Mouse (Mus musculus) bone marrow macrophage, adult 2 months (primary cell): ENCODE data around the gene Pitpnc1. TPM values are rescaled to one million over a fixed set of nuclear protein-coding genes. Genes with fewer than 3 reads are reported as not detected.
A peak's percentile ranks its signal among the peaks of the same experiment; 100 is the strongest.

Experiments used
- H3K27ac ChIP-seq: 2 replicates; pipeline ENCODE4 v1.5.1; 2012; ENCODE audit warnings: low read depth, low read length; ENCODE audit not compliant: insufficient read depth
- H3K4me1 ChIP-seq: 2 replicates; pipeline ENCODE4 v1.6.1; 2012; ENCODE audit warnings: low read length; ENCODE audit not compliant: control insufficient read depth, insufficient read depth
- H3K4me3 ChIP-seq: 2 replicates; pipeline ENCODE4 v1.5.1; 2012; ENCODE audit warnings: mild to moderate bottlenecking, low read length, moderate library complexity; ENCODE audit not compliant: insufficient read depth
- CTCF ChIP-seq: IDR thresholded peaks from 2 replicates; pipeline ENCODE4 v1.5.1; 2012; ENCODE audit warnings: low read depth, mild to moderate bottlenecking, low read length, moderate library complexity
- POLR2A ChIP-seq: IDR thresholded peaks from 2 replicates; pipeline ENCODE4 v1.6.1; 2012; ENCODE audit warnings: mild to moderate bottlenecking, low read depth, low read length, borderline replicate concordance
- polyA plus RNA-seq: library from polyadenylated mRNA; stranded (reverse); fragments of >200 nt; gene quantifications from 2 replicates; pipeline ENCODE4 v1.2.4, GENCODE M21; 2012; ENCODE audit not compliant: missing spikeins, insufficient read depth, insufficient read length

Gene Pitpnc1
- polyA plus RNA-seq, 1 experiment, result 14.6 TPM

DNA sequence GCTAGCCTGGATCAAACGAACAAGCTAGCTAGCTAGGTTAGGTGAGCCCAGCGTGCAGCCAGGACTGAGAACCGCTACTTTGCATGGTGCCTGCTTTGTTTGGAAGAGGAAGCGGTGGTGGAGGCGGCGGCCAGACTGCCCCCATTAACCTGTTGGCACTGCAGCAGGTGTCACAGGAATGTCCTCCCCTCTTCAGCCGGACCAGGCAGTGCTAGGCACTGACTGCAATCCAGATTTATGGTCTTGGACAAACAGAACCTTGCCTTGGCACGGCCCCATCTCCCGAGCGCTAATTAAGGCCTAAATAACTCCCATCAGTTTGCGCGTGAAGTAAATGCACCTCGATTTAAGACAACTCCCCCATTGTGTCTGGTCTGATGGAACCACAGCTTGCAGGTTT is 178.5 kb downstream of the Pitpnc1 start:
- no peaks in the 10 kb centered on the region for H3K4me1 ChIP-seq
- no peak overlapping the region for H3K4me3 ChIP-seq
- H3K27ac ChIP-seq, result no peak overlapping the region
- TF ChIP-seq POLR2A, result no peak
- TF ChIP-seq CTCF, result no peak

- Histone ChIP-seq H3K4me1 (no peaks in the 10 kb centered on the region), H3K27ac (no peak overlapping the region), H3K4me3 (no peak overlapping the region)
- TF ChIP-seq POLR2A (no peak), CTCF (no peak)
Measured at GRCm38 (mm10) chr11:107288186-107288563, 182.3 kb downstream of the Pitpnc1 start.

GRCm38 (mm10) chr11:107287215-107288185 is 183.0 kb downstream of the Pitpnc1 start:
- Histone ChIP-seq H3K27ac (no peak overlapping the region), H3K4me1 (no peaks in the 10 kb centered on the region), H3K4me3 (no peak overlapping the region)
- TF ChIP-seq POLR2A (no peak), CTCF (no peak)

GRCm38 (mm10) chr11:107285731-107286130 is 184.8 kb downstream of the Pitpnc1 start:
- no peak overlapping the region for H3K27ac ChIP-seq
- no peak for TF ChIP-seq POLR2A
- no peak for TF ChIP-seq CTCF
- H3K4me1 ChIP-seq, result no peaks in the 10 kb centered on the region
- H3K4me3 ChIP-seq, result no peak overlapping the region

DNA sequence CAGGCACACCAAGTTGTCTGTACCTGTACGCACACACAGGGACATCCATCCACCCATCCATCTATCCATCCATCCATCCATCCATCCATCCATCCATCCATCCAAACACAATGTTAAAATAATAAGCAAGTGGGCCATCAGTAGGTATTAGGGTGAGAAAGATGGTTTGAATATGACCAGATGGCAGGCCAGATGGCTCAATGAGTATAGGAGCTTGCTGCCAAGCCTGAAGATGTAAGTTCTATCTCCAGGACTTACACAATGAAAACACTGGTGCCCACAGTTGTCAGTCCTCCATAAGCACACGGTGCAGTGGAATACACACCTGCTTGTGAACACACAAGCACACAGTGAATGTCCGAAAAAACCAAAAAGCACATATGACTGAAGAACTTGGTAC is 186.9 kb downstream of the Pitpnc1 start:
- TF ChIP-seq CTCF (no peak), POLR2A (no peak)
- Histone ChIP-seq H3K27ac (no peak overlapping the region), H3K4me1 (no peaks in the 10 kb centered on the region), H3K4me3 (no peak overlapping the region)

DNA sequence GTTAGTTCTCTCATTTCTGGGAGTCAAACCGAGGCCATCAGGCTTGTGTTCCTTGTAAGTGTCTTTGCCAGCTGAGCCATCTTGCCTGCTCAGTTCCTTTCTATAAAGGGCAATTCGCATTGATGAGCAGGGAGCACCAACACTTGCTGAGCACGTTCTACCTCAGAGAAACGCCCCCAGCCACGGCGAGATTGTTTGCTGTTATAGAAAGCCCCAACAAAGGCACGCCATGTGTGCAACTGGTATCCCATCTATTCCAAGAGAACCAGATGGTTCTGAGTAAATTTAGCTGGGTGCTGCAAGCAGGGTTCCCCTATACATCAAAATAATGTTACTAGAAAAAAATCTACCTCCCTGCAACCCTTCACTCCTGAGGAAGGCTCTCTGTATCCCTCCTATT is 188.0 kb downstream of the Pitpnc1 start:
- Histone ChIP-seq H3K4me1 (no peaks in the 10 kb centered on the region), H3K4me3 (no peak overlapping the region), H3K27ac (no peak overlapping the region)
- no peak for TF ChIP-seq CTCF
- TF ChIP-seq POLR2A, result no peak

- TF ChIP-seq POLR2A (no peak), CTCF (no peak)
- H3K4me1 ChIP-seq, result no peaks in the 10 kb centered on the region
- no peak overlapping the region for H3K27ac ChIP-seq
- no peak overlapping the region for H3K4me3 ChIP-seq
Measured at GRCm38 (mm10) chr11:107279258-107279657, 191.2 kb downstream of the Pitpnc1 start.

DNA sequence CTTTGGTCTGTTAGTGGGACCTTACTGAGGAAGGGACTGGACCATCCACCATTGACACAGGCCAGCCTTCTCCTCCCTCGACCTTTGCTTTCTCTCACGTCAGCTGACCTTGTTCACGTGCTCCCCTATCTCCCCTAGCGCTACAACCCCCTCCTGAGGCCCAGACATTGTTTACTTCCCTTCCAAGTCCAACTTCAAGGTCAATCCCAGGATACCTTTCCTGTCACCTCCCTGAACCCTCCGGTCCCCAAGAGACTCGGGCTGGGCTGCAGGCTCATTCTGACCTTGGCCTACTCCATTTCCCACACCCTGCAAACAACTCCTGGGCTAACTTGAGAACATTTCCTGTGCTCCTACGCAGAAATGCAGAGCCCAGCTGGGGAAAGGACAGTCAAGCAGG is 193.6 kb downstream of the Pitpnc1 start:
- H3K4me1 ChIP-seq, result no peaks in the 10 kb centered on the region
- no peak overlapping the region for H3K27ac ChIP-seq
- H3K4me3 ChIP-seq, result no peak overlapping the region
- TF ChIP-seq CTCF (no peak), POLR2A (no peak)

- Histone ChIP-seq H3K4me3 (no peak overlapping the region), H3K4me1 (no peaks in the 10 kb centered on the region), H3K27ac (no peak overlapping the region)
- no peak for TF ChIP-seq CTCF
- no peak for TF ChIP-seq POLR2A
Measured at GRCm38 (mm10) chr11:107276337-107276736, 194.2 kb downstream of the Pitpnc1 start.

GRCm38 (mm10) chr11:107275902-107276301 is 194.6 kb downstream of the Pitpnc1 start:
- Histone ChIP-seq H3K27ac (no peak overlapping the region), H3K4me1 (no peaks in the 10 kb centered on the region), H3K4me3 (no peak overlapping the region)
- TF ChIP-seq CTCF (peak; percentile 19; the same call in 1 of the 2 replicates), POLR2A (no peak)

- Histone ChIP-seq H3K4me3 (no peak overlapping the region), H3K27ac (no peak overlapping the region), H3K4me1 (no peaks in the 10 kb centered on the region)
- no peak for TF ChIP-seq CTCF
- no peak for TF ChIP-seq POLR2A
Measured at GRCm38 (mm10) chr11:107274206-107274605, 196.3 kb downstream of the Pitpnc1 start.
